Mouse (Mus musculus) layer of hippocampus, adult 8-10 months (tissue): Measurements from ENCODE around the gene Hbq1a. TPM values are rescaled to one million over a fixed set of nuclear protein-coding genes. Genes with fewer than 3 reads are reported as not detected.

Experiments used
- DNase-seq, 2 experiments: peaks; one replicate each; pipeline ENCODE4 v3.0.0; 2022; ENCODE audit warnings: low spot score in 2 of 2
- total RNA-seq, 4 experiments: library from RNA; stranded (reverse); gene quantifications; 2 replicates each; pipeline ENCODE4 v1.2.4; 2022

Hbq1a gene
- total RNA-seq, 4 experiments from 2014 or later, result 0.89 to 3.5 (median 0.91) TPM; not detected in 1

DNA sequence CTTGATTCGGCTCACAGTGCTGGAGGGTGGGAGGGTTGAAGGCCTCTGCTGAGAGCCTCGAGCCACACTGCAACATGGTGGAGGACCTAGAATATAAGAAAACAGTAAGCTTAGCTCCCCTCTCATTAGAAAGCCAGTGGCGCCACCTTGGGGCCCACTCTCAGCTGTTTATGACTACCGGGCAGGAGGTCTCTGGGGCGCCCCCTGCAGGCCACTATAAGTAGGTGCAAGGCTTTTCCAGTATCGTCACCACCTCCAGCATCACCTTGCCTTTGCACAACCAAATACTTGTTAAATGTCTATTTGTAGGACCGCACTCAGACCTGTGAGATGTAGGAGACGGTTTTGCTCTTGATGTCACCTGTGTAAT is 21.3 kb downstream of the Hbq1a start:
- peak; percentile 47 to 71 for DNase-seq

DNA sequence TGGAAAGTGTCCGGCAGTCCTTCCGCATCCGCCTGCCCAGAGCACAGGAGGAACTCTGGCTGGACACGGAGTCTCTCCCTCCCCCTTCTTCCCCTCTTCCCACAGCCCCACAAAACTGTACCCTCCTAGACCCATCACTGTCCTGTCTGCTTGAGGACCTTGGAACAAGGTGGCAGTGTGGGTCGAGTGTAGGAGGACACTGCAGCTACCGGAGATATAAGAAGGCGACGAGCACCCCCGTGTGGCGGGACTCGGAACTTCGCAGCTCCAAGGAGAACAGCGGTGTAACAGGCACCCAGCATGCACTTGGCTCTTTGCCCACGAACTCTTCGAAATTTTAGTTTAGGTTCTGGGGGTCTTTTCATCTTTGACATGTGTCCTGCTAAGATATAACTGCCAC is 24.7 kb downstream of the Hbq1a start:
- DNase-seq, result peak; percentile 62 to 89

DNA sequence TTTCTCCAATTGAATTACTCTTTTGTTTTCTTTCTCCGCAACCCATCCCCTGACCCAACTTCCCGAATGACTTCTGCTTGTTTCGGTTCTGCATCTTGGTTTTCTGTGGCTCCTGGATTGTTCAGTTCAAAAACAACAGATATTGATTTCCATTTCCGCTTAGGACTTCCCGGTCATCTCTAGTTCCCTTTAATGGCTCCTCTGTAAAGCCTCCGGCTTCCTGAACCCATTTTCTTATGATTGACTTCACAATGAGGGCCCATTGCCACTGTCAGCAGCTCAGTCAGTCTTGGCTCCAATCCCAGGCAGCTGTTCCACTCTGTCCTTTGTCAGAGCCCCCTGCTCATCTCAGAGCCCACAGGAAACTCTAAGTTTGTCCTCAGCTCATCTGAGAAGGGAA is 31.2 kb downstream of the Hbq1a start:
- no peak for DNase-seq

DNA sequence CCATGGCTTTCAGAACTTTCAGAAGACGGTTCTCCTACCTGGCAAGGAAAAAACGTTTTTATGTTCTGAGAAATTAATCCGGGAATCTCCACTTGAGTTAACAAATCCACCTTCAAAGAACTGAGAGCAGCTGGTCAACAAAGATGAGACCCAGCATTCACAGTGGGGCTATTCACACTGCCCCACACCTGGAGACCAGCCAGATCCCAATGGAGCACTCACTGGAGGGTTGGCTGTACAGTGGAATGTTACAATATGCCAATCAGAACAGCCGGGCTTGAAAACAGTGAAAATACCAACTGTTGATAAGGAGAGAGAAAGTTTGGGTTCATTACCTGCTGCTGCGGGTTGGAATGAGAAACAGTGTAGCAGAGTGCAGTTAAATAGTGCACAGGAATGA is 32.0 kb downstream of the Hbq1a start:
- no peak for DNase-seq

DNA sequence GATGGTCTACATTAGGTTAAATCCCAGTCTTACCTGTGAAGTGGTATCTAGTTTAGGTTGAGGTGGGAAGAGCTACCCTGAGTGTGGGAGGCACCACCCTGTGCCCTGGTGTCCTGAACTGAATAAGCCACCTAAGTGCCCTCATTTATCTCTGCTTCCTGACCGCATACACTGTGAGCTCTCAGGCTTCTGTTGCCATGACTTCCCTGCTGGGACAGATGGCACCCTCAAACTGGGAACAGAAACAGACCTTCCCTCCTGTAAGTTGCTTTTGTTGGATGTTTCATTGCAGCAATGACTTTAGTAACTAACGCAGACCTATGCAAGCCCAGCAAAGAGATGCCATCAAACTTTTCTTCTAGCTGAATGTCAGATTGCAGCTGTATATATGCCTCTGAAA is 33.4 kb downstream of the Hbq1a start:
- no peak for DNase-seq

DNA sequence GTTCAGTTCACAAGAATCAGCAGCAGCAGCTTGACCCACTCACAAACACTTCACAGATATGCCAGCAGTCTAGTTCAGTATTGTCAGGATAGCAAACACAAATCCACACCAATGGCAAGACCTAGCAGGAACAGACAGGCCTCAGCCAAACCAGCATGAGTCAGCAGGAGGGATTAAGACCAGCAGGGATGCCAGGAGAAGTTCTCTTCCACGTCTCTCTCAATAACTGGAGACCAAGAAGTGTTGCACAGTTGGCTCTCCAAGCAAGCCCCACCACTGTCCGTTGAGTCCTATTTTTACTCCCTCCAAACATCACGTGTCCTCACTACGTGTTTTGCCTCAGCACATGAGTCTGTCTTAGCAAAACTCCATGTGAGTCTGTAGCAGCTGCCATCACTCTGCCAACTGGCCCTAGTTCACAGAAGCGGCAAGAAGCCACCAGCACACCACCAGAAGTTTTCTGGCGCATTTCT is 36.6 kb downstream of the Hbq1a start:
- peak in 1 of 2 experiments; percentile 1 for DNase-seq

DNA sequence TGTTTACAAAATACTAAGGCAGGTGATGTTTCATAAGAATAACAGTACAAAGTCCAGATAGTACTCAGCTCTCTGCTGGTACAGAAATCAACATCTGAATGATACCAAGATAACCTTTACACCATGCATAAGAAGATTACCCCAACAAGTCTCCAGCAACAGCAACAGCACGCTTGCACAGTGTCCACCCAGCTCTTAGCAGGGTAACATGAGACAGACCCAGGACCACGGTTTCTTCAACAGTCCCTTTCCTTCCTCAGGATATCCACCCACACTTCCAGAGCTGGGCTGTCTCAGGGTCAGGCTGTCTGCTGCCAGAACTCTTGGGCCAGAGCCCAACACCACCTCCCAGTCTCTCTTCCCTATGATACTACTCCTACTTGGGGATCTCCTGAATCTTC is 39.3 kb downstream of the Hbq1a start:
- no peak for DNase-seq

DNA sequence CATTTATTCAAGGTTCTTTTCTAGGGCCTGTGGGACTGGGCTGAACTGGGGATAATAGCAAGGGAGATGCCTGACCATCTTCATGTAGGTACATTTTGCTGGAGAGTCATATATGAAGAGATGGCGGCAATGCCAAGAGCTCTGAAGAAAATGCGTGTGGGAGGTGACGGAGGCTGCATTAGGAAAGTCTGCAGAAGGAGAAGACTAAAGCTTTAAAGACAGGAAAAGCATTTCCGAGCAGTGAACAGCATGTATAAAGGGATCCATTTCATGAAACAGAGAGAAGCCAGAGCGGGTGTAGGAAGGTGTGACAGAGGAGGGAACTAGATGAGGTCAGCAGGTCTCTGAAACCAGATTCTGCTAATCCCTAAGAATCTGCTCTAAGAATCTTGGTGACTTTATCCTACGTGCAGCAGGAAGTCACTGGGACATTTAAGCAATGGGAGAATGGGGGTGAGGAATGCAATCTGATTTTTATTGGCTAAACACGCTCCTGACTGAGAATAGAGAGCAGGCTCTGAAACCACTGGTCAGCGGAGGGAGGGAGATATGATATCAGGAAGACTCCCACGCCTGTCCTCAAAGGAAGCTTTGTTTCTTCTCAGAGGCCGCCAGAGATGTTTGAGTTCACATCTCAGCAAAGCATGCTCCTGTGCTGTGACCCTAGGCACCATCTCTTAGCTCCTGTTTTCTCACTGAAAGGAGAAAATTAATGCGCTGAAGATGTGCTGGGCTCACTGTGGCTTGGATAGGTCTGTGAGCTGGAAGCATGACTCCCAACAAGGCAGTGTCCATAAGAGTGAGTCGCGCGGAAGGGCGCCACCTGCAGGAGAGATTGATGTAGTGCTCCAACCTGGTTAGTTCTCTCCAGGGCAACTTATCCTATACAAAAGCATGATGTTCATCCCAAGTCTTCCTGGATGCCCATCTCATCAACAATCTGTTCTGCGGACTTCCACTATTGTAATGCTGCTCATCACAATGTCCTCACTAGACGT is 40.9 kb downstream of the Hbq1a start:
- peak in 1 of 2 experiments; percentile 1 for DNase-seq

DNA sequence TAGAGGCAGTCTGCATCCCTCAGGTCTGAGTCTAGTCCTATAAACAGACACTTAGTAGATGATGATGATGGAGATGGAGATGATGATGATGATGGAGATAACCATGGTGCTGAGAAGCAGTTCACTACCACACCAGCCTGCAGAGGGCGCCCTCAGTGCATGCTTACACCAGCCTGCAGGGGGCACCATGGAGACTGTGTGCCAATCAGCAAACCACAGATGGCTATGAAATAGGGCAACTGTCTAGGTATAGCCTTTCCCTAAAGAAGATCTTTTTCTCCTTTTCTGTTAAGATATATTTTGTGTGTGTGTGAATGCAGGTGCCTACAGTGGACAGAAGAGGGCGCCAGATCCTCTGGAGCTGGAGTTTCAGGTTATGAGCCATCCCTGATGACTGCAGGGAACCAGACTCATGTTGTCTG is 42.9 kb downstream of the Hbq1a start:
- no peak for DNase-seq

DNA sequence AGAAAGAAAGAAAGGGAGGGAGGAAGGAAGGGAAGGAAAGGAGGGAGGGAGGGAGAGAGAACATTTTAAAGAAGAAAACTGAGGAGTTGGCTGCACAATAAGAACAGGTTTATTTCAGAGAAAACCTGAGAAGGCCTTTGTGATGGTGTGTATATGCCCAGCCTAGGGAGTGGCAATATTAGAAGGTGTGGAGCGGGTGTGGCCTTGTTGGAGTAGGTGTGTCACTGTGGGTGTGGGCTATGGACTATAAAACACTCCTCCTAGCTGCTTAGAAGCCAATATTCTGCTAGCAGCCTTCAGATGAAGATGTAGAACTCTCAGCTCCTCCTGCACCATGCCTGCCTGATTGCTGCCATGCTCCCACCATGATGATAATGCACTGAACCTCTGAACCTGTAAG is 43.5 kb downstream of the Hbq1a start:
- DNase-seq, result no peak

DNA sequence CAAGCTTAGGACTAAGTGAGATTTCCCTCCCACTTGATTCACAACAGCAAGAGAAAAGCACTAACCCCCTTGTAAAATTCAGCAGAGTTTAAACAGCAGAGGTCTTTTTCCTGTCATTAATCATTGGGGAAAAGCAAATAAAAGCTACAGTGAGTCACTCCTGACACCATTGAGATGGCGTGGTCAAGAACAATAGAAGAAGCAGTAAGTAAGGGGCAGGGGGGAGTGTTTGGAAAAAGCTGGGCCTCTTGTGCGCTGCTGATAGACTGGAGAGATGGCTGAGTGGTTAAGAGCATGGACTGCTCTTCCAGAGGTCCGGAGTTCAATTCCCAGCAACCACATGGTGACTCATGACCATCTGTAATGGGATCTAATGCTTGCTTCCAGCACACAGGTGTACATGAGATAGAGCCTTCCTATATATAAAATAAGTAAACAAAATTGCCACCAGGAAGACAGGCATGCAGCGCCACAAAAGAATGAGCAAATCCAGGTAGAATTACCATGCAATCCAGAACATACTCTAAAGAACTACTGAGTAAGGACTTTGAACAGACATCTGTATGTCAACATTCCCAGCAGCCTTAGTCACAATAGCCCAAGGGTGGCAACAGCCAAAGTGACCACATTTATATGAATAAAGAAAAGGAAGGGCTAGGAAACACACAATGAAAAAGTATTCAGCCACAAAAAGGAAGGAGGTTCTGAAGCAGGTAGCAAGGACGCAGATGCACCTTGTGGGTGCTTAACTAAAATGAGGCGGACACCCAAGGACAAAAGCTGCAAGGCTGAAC is 45.8 kb downstream of the Hbq1a start:
- no peak for DNase-seq

DNA sequence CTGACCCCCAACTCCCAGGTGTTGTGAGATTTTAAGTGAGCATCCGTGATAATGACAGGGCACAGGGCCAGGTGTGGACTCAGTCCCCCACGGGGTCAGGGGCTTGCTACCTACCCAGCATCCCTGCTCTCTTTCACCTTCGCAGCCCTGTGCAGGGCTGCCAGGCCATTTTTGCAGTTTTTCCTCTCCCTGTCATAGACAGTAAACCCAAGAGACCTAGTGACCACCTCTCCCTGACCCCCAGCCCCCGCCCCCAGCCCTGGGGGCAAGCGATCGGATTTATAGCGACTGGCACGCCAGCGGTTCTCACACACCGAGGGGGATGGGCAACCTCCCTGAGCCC is 47.4 kb downstream of the Hbq1a start:
- DNase-seq, result no peak

DNA sequence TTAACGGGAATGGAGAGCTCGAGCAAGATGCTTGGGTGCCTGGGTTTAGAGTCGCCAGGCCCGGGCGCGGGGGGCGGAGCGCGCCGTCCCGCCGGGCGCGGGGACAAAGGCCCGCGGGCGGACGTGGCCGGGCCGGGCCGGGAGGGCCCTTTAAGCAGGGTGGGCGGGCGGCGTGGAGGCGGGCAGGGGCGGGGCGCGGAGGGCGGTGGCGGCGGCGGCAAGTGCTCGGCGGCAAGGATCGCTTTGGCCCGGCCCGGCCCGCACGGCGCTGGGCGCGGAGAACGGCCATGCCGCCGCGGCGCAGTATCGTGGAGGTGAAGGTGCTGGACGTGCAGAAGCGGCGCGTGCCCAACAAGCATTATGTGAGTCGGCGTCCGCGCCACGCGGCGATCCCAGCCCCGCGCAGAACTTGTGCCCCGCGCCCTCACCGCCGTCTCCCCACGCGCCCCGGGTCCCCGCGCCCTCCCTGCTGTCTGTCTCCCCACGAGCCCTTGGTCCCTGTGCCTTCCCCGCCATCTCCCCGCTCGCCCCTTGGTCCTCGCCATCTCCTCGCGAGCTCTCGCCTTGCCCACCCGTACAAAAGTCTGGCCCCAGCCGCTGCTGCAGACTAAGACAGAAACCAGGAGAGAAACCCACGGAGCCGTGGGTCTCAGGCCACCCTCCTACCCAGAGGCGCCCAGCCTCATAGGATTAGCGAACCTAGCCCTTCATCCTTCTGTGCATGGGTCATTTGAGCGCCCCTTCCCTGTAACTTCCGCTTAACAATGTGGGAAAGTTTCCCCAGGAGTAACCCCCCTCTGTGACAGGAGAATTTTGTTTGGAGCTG is 48.0 kb downstream of the Hbq1a start, which contains the start of gene Sh3pxd2b:
Gene Sh3pxd2b (plus strand): TSS at position 214 of the 826 bp plus-strand sequence.
- no peak for DNase-seq

DNA sequence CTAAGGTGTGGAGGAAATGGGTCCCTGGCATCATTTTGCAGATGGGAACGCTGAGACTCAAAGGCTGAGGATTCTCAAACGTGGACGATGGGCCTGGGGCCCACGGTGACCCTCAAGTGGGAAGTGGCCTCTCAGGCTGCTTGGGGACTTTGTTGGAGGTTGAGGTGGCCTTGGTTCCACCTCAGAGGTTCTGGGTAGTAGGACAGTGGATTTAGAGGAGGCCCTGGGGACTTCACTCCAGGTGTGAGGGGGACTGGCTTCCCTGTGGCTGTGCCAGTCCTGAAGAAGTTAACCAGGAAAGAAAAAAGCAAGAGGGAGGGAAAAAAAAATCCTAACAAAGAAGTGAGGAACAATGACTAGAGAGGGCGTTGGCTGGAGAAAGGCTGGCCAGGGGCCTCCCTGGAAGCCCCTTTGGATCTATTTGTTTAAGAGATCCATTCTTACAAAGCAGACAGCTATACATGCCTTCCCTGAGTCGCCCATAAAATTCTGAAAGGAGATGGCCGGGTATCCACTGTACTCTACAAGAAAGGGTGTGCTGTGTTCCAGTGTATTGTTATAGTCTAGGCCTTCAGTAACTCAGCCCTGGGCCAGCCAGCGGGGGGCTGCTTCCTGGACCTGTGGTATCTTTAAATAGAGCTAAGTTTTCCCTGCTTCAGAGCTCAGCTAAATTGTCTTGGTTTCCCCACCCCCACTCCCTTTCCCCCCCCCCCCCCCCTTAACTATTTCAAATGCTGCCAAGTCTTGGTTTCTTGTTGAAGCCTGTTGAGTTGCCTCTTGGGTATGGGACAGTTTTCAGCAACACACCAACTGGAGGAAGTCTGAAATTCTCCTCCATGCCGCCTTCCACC is 48.8 kb downstream of the Hbq1a start:
- no peak for DNase-seq

DNA sequence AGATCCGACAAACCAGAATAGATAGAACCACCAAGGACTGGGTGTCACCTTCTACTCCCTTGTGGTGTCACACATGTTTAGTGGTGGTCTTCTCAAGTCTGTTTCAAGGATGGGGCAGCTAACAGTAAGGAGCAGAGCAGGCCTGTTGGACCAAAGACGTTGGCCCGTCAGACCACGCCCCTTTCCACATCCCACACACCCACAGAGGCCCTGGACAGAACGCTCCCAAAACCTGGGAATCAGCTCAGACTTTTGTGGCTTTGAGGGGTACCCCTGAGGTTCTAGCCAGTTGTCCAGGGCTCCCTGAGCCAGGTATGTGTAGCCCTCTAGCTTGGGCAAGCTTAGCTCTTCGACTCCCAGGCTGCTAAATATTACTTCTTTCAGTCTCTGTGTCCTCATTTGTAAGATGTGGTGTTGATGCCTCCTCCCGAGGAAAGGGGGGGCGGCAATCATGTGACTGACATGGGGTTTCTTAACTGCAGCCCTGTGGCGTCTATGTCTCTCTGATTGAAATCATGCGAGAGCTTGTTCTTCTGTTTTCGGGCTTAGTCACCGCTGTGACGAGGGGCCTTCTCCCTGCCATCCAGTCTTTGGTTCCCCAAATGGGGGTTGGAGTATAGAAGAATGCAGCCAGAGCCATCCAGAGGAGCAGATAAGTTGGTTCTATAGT is 49.5 kb downstream of the Hbq1a start:
- DNase-seq, result no peak

Other genes starting within 250 kb of the Hbq1a start
- not detected for gene Il9r, start 99.8 kb upstream of the Hbq1a start, total RNA-seq
- gene Snrnp25, start 94.7 kb upstream of the Hbq1a start, total RNA-seq, result 10 to 100 TPM; 19.9 to 23.6 (median 22.5) TPM
- gene Rhbdf1, start 77.8 kb upstream of the Hbq1a start, total RNA-seq, result 10 to 100 TPM; 11.7 to 18.4 (median 15.0) TPM
- gene Mpg, start 73.6 kb upstream of the Hbq1a start, total RNA-seq, result 10 to 100 TPM; 14.7 to 19.6 (median 17.9) TPM
- 10 to 100 TPM; 58.1 to 80.0 (median 63.5) TPM for gene Nprl3, start 32.4 kb upstream of the Hbq1a start, total RNA-seq
- gene Hba-x, start 23.7 kb upstream of the Hbq1a start, total RNA-seq, result not detected
- gene Hba-a1, start 16.6 kb upstream of the Hbq1a start, total RNA-seq, result 100 to 1,000 TPM; 157 to 300 (median 205) TPM
- gene Hbq1b, start 13.1 kb upstream of the Hbq1a start, total RNA-seq, result 1 to 10 TPM in 2 of 4 experiments, not detected in 2; 1.1 to 2.5 TPM
- gene Hba-a2, start 3.6 kb upstream of the Hbq1a start, total RNA-seq, result 100 to 1,000 TPM; 122 to 263 (median 165) TPM
- 10 to 100 TPM; 12.8 to 13.8 (median 13.2) TPM for gene Sh3pxd2b, start 47.8 kb downstream of the Hbq1a start, total RNA-seq
- 10 to 100 TPM; 26.3 to 28.8 (median 28.3) TPM for gene Ubtd2, start 155.3 kb downstream of the Hbq1a start, total RNA-seq
- 1 to 10 TPM in 3 of 4 experiments, under 1 TPM in 1; 0.54 to 2.2 (median 1.5) TPM for gene Efcab9, start 232.0 kb downstream of the Hbq1a start, total RNA-seq
- gene Stk10, start 233.2 kb downstream of the Hbq1a start, total RNA-seq, result 10 to 100 TPM in 2 of 4 experiments, 1 to 10 TPM in 2; 9.3 to 15.3 (median 12.2) TPM